Mouse (Mus musculus): ENCODE data around the gene Smg1. TPM values are rescaled to one million over a fixed set of nuclear protein-coding genes. Genes with fewer than 3 reads are reported as not detected.
"Not testable (repeated sequence)": the region's sequence is repeated elsewhere in the genome, so short reads cannot be mapped to it uniquely, and the experiment has no call there.

The Smg1 gene
- total RNA-seq, 2 experiments from 2014 or later, result 47.1 to 49.9 TPM

GRCm38 (mm10) chr7:118248069-118248468 lies 4.6 kb upstream of the Smg1 start:
- no peak for DNase-seq

GRCm38 (mm10) chr7:118245260-118245659 lies 1.8 kb upstream of the Smg1 start:
- no peak for DNase-seq

GRCm38 (mm10) chr7:118242911-118243412 lies 508 bp downstream of the Smg1 start:
- DNase-seq, result no peak

GRCm38 (mm10) chr7:118242309-118242708 lies 1.2 kb downstream of the Smg1 start:
- DNase-seq, result no peak

- no peak for DNase-seq
These were observed 3.1 kb downstream of the Smg1 start for GRCm38 (mm10) chr7:118240402-118240801.

GRCm38 (mm10) chr7:118239996-118240395 lies 3.5 kb downstream of the Smg1 start:
- DNase-seq, result no peak

GRCm38 (mm10) chr7:118236949-118237348 lies 6.5 kb downstream of the Smg1 start:
- DNase-seq, result no peak

GRCm38 (mm10) chr7:118234236-118234635 lies 9.2 kb downstream of the Smg1 start:
- no peak for DNase-seq

- DNase-seq, result no peak
These were observed 10.9 kb downstream of the Smg1 start for GRCm38 (mm10) chr7:118232613-118233012.

GRCm38 (mm10) chr7:118219777-118220176 lies 23.7 kb downstream of the Smg1 start:
- DNase-seq, result no peak

- no peak for DNase-seq
These were observed 37.1 kb downstream of the Smg1 start for GRCm38 (mm10) chr7:118206396-118206795.

- no peak for DNase-seq
These were observed 47.7 kb downstream of the Smg1 start for GRCm38 (mm10) chr7:118195756-118196155.

GRCm38 (mm10) chr7:118185878-118186277 lies 57.6 kb downstream of the Smg1 start:
- no peak for DNase-seq

- DNase-seq, result no peak
These were observed 58.9 kb downstream of the Smg1 start for GRCm38 (mm10) chr7:118184604-118185003.

- no peak for DNase-seq
These were observed 62.3 kb downstream of the Smg1 start for GRCm38 (mm10) chr7:118181123-118181522.

- no peak for DNase-seq
These were observed 63.7 kb downstream of the Smg1 start for GRCm38 (mm10) chr7:118179782-118180181.

- DNase-seq, result no peak
These were observed 67.6 kb downstream of the Smg1 start for GRCm38 (mm10) chr7:118175821-118176355.

- not testable (repeated sequence) for DNase-seq
These were observed 73.3 kb downstream of the Smg1 start for GRCm38 (mm10) chr7:118170125-118170524.

- no peak for DNase-seq
These were observed 80.5 kb downstream of the Smg1 start for GRCm38 (mm10) chr7:118163006-118163405.

- peak; percentile 26 for DNase-seq
These were observed 83.3 kb downstream of the Smg1 start for GRCm38 (mm10) chr7:118160121-118160520.

GRCm38 (mm10) chr7:118156461-118156860 lies 87.0 kb downstream of the Smg1 start:
- DNase-seq, result no peak

GRCm38 (mm10) chr7:118154150-118154549 lies 89.3 kb downstream of the Smg1 start:
- DNase-seq, result no peak

GRCm38 (mm10) chr7:118143602-118144001 lies 99.9 kb downstream of the Smg1 start:
- DNase-seq, result no peak

- no peak for DNase-seq
These were observed 100.3 kb downstream of the Smg1 start for GRCm38 (mm10) chr7:118143123-118143522.

GRCm38 (mm10) chr7:118141271-118141670 lies 102.2 kb downstream of the Smg1 start:
- DNase-seq, result no peak
